Mouse (Mus musculus) testis, adult 2 months (tissue): ENCODE data around the gene Diras2.

Source experiments
- CTCF ChIP-seq: fragments of 200-500 bp; IDR thresholded peaks from 2 replicates; pipeline ENCODE4 v1.5.1; 2012; ENCODE audit warnings: low read depth, mild to moderate bottlenecking, inconsistent platforms, low read length, moderate library complexity; ENCODE audit not compliant: control insufficient read depth, insufficient read depth, insufficient replicate concordance
- POLR2A ChIP-seq: fragments of 200-500 bp; IDR thresholded peaks from 2 replicates; pipeline ENCODE4 v1.6.1; 2012; ENCODE audit warnings: low read depth, mild to moderate bottlenecking, inconsistent platforms, low read length, moderate library complexity; ENCODE audit not compliant: control insufficient read depth

GRCm38 (mm10) chr13:52550690-52551193, 19.7 kb upstream of the Diras2 start:
- TF ChIP-seq POLR2A: no peak
- no peak for TF ChIP-seq CTCF
